Comparison of ENCODE assay signal across 8 mouse cellular contexts in the genomic region with DNA sequence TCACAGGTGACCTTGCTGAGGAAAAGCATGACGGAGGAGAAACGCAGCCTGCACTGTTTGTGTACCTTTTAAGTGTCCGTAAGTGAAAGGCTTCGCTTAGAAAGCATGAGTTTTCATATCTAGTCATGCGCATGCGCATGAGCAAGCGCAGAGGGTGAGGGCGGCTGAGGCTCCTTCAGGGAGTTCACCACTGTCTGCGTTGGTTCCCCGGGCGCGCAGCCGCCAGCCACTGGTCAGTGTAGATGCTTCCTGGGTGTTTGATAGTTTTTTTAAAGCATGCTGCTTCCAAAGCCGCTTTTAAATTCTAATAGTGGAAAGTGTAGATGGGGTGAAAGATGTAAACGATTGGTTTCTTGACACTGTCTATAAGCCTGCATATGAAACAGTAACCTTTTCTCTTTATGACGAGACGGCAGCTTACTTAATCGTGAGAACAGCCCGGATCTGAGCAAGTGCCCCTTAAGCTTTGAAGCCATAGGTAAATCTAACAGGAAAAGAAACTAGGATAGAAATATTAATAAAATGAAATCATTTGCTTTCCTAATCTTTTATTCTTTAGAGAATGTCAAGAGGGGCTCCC. TPM values are rescaled to one million over a fixed set of nuclear protein-coding genes. Genes with fewer than 3 reads are reported as not detected.
DNase-seq lines count a peak whose midpoint lies in the region; ATAC-seq and TF ChIP-seq lines count a peak whose summit lies in the region.

No protein-coding gene starts in this region.

- 0 out of 2 replicates have a peak overlapping the region, but pooled peaks have one; percentile 0 for H3K9ac ChIP-seq in hindbrain, embryonic 11.5 days (ENCODE audit: low read depth, low read length)
- H3K9ac ChIP-seq in lung, embryonic 15.5 days = peak overlapping the region; percentile 34

- peak; percentile 84 for ATAC-seq in hindbrain, embryonic 11.5 days (ENCODE audit: low FRiP score)
- ATAC-seq in lung, embryonic 15.5 days (ENCODE audit: borderline replicate concordance, extremely low read depth, low FRiP score, low TSS enrichment) = peak; percentile 85; the same call in 1 of the 2 replicates

- peak; percentile 27; the same call in 1 of the 2 replicates for TF ChIP-seq POLR2A in olfactory bulb, adult 2 months (IDR thresholded peaks at IDR 0.05; ENCODE audit: insufficient read depth, low read depth, low read length)

- H3K9me3 ChIP-seq in E14TG2a.4 (ENCODE audit: low read length) = no peaks in the 10 kb centered on the region
- no peaks in the 10 kb centered on the region for H3K9me3 ChIP-seq in hindbrain, embryonic 11.5 days (ENCODE audit: control insufficient read depth, low read length)
- H3K9me3 ChIP-seq in lung, embryonic 15.5 days = no peaks in the 10 kb centered on the region

- peak; percentile 79 to 84 for DNase-seq in cerebellum, postnatal 25 days
- DNase-seq in frontal cortex, postnatal 14 days (ENCODE audit: low spot score in 2 of 2) = peak; percentile 73 to 77
- DNase-seq in hindbrain, embryonic 11.5 days (ENCODE audit: low spot score) = peak; percentile 86
- peak; percentile 55 for DNase-seq in layer of hippocampus, adult 9-10 months (ENCODE audit: low spot score)
- peak; percentile 73 to 82 for DNase-seq in thymus, adult 18-20 months

- no peak overlapping the region for H3K27ac ChIP-seq in hindbrain, embryonic 11.5 days (ENCODE audit: low read depth, low read length)
- no peak overlapping the region for H3K27ac ChIP-seq in lung, embryonic 15.5 days
- H3K27ac ChIP-seq in olfactory bulb, adult 2 months (ENCODE audit: insufficient read depth, low read depth, low read length) = no peak overlapping the region

- H3K36me3 ChIP-seq in E14TG2a.4 (ENCODE audit: insufficient read depth, low read length) = no peaks in the 10 kb centered on the region
- H3K36me3 ChIP-seq in hindbrain, embryonic 11.5 days (ENCODE audit: control insufficient read depth, insufficient read depth, low read length) = no peaks in the 10 kb centered on the region
- no peaks in the 10 kb centered on the region for H3K36me3 ChIP-seq in lung, embryonic 15.5 days

- peak overlapping the region; percentile 62 for H3K4me3 ChIP-seq in E14TG2a.4 (replicated peaks; ENCODE audit: low read length)
- peak overlapping the region; percentile 38 for H3K4me3 ChIP-seq in hindbrain, embryonic 11.5 days (ENCODE audit: low read depth, low read length)
- peak overlapping the region; percentile 43 for H3K4me3 ChIP-seq in lung, embryonic 15.5 days
- H3K4me3 ChIP-seq in olfactory bulb, adult 2 months (ENCODE audit: insufficient read depth, low read depth, low read length) = peak overlapping the region; percentile 50

- H3K4me2 ChIP-seq in hindbrain, embryonic 11.5 days (replicated peaks; ENCODE audit: low read depth, low read length) = peak overlapping the region; percentile 57
- peak overlapping the region; percentile 76 for H3K4me2 ChIP-seq in lung, embryonic 15.5 days

- TF ChIP-seq CTCF in E14TG2a.4 (conservative IDR thresholded peaks at IDR 0.05; ENCODE audit: low read length) = no peak
- TF ChIP-seq CTCF in olfactory bulb, adult 2 months (IDR thresholded peaks at IDR 0.05; ENCODE audit: insufficient read depth, low read depth, low read length) = no peak

- WGBS in hindbrain, embryonic 11.5 days = 6% methylated on average over 19 of the region's 19 CpGs
- 2% methylated on average over 19 of the region's 19 CpGs for WGBS in lung, embryonic 15.5 days
- WGBS in olfactory bulb, adult 2 months = 2% methylated on average over 19 of the region's 19 CpGs

- peaks cover 25% of the 10 kb centered on the region; the same call in 1 of the 2 replicates for H3K27me3 ChIP-seq in E14TG2a.4 (ENCODE audit: insufficient read depth, low read length)
- H3K27me3 ChIP-seq in hindbrain, embryonic 11.5 days (ENCODE audit: control insufficient read depth, insufficient read depth, low read length) = 0 out of 2 replicates have a peak, but pooled peaks cover under 1% of the 10 kb centered on the region
- peaks cover 48% of the 10 kb centered on the region for H3K27me3 ChIP-seq in lung, embryonic 15.5 days

- peaks cover 77% of the 10 kb centered on the region for H3K4me1 ChIP-seq in E14TG2a.4 (replicated peaks; ENCODE audit: low read depth, low read length)
- peaks cover 2% of the 10 kb centered on the region; the same call in 1 of the 2 replicates for H3K4me1 ChIP-seq in hindbrain, embryonic 11.5 days (replicated peaks; ENCODE audit: control insufficient read depth, insufficient read depth, low read length)
- no peaks in the 10 kb centered on the region for H3K4me1 ChIP-seq in lung, embryonic 15.5 days
- H3K4me1 ChIP-seq in olfactory bulb, adult 2 months (ENCODE audit: control insufficient read depth, insufficient read depth, low read length) = peaks cover 13% of the 10 kb centered on the region

RNA-seq across cellular contexts. Expression of gene Mturn, which starts 18.1 kb away (rescaled TPM):
- 32.4 and 37.7 TPM in 2 replicates for polyA plus RNA-seq in hindbrain, embryonic 11.5 days (2014; fragmentation: Nextera tagmentation; extraction: Ambion mirVana)
- 4.2 and 4.3 TPM in 2 replicates for polyA plus RNA-seq in lung, embryonic 15.5 days (2015; fragmentation: Nextera tagmentation; extraction: Ambion mirVana)
- polyA plus RNA-seq in olfactory bulb, adult 2 months (2012; ENCODE audit: insufficient read depth, insufficient read length, low replicate concordance, missing spikeins) = not detected in 2 replicates
